Mouse (Mus musculus) macrophage (primary cell): ENCODE measurements around the gene Armc10. TPM values are rescaled to one million over a fixed set of nuclear protein-coding genes. Genes with fewer than 3 reads are reported as not detected.

Experiments
- H3K27ac ChIP-seq: fragments of 350-480 bp; formaldehyde crosslinking; 2 replicates; pipeline ENCODE4 v1.9.0; 2021
- H3K36me3 ChIP-seq: fragments of 350-480 bp; formaldehyde crosslinking; 2 replicates; pipeline ENCODE4 v1.9.0; 2021; ENCODE audit errors: inconsistent target
- H3K4me3 ChIP-seq: fragments of 350-480 bp; formaldehyde crosslinking; 2 replicates; pipeline ENCODE4 v1.9.0; 2021; ENCODE audit errors: inconsistent target
- H3K79me2 ChIP-seq: fragments of 350-480 bp; formaldehyde crosslinking; 2 replicates; pipeline ENCODE4 v1.9.0; 2021; ENCODE audit errors: inconsistent target
- WGBS: methylation state at CpG from one replicate; pipeline ENCODE4 v1.1.7; 2026; ENCODE audit warnings: inconsistent platforms; ENCODE audit not compliant: missing documents; 5-methylcytosine and 5-hydroxymethylcytosine counted together
- polyA plus RNA-seq: library from polyadenylated mRNA; stranded (reverse); fragments of 250-400 nt; gene quantifications from 3 replicates; pipeline ENCODE4 v1.2.4, GENCODE M21; 2018; ENCODE audit warnings: inconsistent platforms

Armc10 gene
- polyA plus RNA-seq, 1 experiment from 2014 or later, result 27.4 TPM

DNA sequence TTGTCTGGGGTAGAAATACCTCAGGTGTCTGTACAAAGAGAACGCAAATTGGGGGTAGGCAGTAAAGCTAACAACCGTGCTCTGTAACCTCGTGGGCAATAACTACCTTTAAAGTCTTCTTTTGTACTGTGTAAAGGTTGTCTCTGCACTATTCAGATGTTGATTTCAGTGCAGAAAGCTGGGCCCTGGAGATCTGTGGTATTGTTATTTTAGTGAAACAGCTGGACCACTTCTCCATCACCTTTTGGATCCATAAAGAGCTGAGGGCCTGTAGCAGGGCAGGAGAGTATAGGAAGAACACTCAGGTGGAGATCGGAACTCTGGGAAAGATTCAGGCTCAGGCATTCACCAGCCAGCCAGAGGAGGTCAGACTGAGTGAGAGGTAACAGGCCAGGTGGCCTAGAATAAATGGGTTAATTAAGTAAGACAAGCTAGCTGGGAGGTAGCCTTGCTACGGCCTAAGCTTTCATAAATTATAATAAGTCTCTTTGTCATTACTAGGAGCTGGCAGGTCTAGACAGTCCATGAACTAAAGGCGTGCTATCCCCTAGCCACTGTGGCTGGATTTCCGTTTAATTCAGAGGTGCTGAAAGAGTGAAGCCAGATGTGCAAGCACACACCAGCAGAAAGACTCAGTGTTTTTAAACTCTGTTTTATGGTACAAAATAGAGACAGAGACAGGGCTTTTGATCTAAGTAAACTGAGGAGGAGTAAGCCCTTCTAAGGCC is 6.4 kb downstream of the Armc10 start:
- H3K27ac ChIP-seq, result no peak overlapping the region
- peaks cover 47% of the 10 kb centered on the region; the same call in 1 of the 2 replicates for H3K36me3 ChIP-seq
- H3K4me3 ChIP-seq, result no peak overlapping the region
- 98% methylated on average over 7 of the region's 7 CpGs for WGBS
- H3K79me2 ChIP-seq, result no peaks in the 10 kb centered on the region; the same call in 1 of the 2 replicates

DNA sequence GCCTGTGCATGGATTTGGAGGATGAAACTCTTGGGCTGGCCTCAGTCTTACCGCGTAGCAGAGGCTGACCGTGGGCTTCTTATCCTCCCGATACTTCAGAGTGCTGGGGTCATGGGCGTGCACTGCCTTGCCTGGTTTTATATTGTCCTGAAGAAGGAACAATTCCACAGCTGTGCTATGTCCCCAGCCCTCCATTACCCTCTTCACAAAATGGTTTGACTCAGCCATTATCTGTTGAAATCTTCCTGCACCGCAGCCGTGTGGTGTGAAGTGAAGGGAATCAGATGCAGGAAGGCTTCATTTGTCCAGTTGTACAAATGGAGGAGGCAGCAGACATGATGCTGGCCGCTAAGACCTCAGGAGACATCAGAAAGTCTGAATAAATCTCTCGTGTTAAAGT is 11.3 kb downstream of the Armc10 start:
- Histone ChIP-seq H3K4me3 (no peak overlapping the region), H3K27ac (no peak overlapping the region), H3K79me2 (no peaks in the 10 kb centered on the region), H3K36me3 (peaks cover 46% of the 10 kb centered on the region; the same call in 1 of the 2 replicates)
- 96% methylated on average over 9 of the region's 9 CpGs for WGBS

DNA sequence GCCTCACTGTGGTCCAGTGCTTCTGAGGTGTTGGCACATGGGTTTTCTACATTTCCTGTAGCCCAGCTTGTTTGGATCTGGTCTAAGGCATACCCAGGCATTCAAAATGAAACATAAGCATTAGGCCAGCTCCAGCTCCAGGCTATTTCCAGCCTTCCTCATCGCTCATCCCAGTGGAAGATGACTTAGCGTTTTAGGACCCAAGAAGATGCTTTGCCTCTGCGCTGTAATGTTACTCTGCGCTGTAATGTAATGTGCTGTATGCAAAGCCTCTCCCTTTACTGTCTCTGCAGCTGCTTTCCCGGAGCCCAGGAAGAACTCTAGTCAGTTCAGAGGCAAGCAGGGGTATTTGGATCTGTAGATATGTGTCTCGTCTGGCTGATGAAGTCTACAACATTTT is 12.4 kb downstream of the Armc10 start:
- 95% methylated on average over 6 of the region's 6 CpGs for WGBS
- no peak overlapping the region for H3K4me3 ChIP-seq
- H3K36me3 ChIP-seq, result peaks cover 34% of the 10 kb centered on the region; the same call in 1 of the 2 replicates
- no peak overlapping the region for H3K27ac ChIP-seq
- H3K79me2 ChIP-seq, result no peaks in the 10 kb centered on the region

DNA sequence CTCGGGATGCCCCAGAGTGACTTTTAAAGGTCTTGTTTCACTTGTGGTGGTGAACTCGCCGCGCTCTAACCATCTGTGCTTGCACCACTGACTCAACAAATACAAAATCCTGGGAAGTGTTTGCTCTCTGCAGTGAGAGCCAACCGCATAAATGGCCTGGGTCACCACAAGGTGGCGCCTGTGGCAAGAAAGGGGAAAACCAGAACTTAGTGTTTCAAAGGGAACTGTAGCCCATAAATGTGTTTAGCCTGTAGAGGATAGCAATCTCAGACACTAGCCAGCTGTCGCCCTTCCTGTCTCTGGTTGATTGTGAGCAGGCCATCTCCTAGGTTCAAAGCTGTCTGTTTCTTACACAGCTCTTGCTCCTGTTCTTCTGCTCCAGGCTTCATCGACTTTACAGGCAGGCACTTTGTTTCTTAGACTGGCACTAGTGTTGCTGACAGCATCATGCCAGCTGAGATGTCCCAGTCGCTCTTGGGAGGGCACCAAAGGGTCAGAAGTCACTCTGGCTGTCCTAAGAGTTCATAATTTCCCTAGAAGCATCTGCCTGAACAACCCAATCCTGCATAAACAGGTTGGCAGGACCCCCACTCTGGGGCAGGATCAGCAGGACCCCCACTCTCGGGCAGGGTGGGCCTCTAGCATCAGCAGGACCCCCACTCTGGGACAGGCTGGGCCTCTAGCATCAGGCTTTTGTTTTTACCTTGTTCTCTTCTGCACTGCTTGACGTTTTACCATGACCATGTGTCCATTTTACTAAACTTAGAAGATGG is 13.2 kb downstream of the Armc10 start:
- Histone ChIP-seq H3K27ac (no peak overlapping the region), H3K79me2 (no peaks in the 10 kb centered on the region), H3K36me3 (peaks cover 28% of the 10 kb centered on the region; the same call in 1 of the 2 replicates), H3K4me3 (no peak overlapping the region)
- 59% methylated on average over 11 of the region's 11 CpGs for WGBS

DNA sequence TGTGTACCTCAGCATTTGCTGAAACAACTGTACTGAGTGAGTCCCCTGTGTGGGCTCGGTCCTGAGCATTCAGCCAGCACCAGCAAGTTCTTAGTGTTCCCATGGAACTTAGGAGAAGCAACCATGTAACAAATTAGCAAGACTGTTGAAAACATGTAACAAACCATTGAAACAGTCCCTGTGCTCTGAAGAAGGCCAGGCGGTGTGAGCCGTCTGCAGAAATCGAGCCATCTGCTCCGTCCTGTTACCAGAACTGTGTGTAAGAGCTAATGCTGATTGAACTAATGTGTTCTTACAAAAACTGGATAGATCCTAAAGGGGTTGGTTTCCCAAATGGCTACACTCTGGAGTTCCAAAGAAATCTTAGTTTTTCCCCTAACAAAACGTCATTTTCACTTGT is 15.2 kb downstream of the Armc10 start:
- Histone ChIP-seq H3K36me3 (peaks cover 27% of the 10 kb centered on the region; the same call in 1 of the 2 replicates), H3K4me3 (no peak overlapping the region), H3K27ac (no peak overlapping the region), H3K79me2 (no peaks in the 10 kb centered on the region)
- WGBS, result 98% methylated on average over 6 of the region's 6 CpGs

DNA sequence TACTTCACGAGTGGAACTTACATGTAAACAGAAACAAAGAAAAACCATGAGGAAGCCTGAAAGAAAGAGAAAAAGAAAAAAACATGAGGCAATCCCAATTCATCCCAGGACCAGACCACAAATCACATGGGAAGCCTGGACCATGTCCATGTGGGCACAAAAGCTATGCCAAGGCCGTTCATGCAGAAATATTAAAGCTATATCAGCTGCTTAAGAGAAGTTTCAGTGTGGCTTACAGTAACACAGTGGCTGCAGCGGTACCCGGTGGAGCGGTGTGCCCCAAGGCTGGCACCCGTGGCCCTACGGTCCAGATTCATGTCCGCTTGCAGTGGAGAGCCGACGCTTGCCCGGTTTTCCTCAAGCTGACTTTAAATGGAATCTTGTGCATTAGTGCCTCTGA is 17.5 kb downstream of the Armc10 start:
- Histone ChIP-seq H3K4me3 (no peak overlapping the region), H3K36me3 (peaks cover 20% of the 10 kb centered on the region; the same call in 1 of the 2 replicates), H3K27ac (no peak overlapping the region), H3K79me2 (no peaks in the 10 kb centered on the region)
- 96% methylated on average over 11 of the region's 11 CpGs for WGBS

DNA sequence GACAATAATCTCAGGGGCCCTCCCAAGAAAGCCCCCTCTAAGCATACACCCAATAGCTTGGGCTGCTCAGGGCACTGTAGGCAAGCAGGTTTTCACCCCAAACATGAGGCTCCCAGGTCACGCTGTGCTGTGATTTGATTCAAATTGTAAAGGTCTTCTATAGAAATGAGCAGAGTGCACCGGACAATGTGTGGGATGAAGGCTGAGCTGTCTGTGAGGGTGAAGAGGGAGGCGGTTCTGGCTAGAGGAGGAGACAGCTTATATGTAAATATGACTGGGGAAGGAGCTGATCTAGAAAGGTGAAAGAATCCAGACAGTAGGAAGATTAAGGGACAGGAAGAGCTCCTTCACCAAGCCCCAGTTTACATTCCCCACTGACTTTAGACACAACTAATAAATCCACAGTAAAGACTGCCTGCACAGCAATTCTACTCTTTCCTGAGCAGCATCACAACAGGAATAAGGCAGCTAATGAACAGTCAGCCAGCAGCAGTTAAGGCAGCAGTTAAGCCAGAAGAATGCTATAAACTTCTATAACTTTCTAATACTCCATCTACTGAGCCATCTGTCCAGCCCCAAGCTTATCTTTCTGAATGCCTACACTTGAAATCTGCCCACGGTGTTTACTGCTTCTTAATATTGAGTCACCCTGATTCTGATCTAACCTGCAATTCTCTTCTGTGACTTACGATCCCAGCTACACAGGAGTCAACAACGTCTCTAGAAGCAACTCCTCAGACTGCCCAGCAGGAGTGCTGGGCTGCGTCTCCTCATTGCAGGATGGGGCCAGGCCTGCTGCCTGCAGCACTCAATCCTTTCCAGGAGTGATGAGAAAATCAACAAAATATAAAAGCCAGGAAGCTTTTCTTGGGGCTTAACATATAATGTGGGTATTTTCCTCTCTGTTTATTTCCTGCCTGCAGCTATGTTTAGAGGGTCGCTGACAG is 21.9 kb downstream of the Armc10 start:
- Histone ChIP-seq H3K27ac (no peak overlapping the region), H3K79me2 (no peaks in the 10 kb centered on the region), H3K36me3 (no peaks in the 10 kb centered on the region), H3K4me3 (no peak overlapping the region)
- WGBS, result 95% methylated on average over 8 of the region's 8 CpGs

DNA sequence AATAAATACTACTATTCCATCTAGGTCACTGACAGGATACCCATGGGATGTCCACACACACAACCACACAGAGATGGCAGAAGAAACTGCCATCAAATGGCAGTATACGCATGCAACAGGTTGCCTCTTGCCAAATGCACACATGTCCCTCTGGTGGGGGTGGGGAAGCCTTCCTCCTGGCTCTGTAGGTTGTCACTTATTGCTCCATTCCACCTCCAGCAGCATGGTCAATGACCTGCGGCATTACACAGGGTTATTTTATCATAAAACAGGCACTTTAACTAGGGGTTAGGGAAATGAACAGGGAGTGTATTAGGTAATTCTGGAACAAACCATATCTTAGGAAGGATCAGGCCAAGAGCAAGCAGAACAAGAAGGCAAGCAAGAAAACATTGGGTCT is 23.7 kb downstream of the Armc10 start:
- Histone ChIP-seq H3K79me2 (no peaks in the 10 kb centered on the region), H3K4me3 (no peak overlapping the region), H3K27ac (no peak overlapping the region), H3K36me3 (no peaks in the 10 kb centered on the region)
- WGBS, result 95% methylated on average over 2 of the region's 2 CpGs

DNA sequence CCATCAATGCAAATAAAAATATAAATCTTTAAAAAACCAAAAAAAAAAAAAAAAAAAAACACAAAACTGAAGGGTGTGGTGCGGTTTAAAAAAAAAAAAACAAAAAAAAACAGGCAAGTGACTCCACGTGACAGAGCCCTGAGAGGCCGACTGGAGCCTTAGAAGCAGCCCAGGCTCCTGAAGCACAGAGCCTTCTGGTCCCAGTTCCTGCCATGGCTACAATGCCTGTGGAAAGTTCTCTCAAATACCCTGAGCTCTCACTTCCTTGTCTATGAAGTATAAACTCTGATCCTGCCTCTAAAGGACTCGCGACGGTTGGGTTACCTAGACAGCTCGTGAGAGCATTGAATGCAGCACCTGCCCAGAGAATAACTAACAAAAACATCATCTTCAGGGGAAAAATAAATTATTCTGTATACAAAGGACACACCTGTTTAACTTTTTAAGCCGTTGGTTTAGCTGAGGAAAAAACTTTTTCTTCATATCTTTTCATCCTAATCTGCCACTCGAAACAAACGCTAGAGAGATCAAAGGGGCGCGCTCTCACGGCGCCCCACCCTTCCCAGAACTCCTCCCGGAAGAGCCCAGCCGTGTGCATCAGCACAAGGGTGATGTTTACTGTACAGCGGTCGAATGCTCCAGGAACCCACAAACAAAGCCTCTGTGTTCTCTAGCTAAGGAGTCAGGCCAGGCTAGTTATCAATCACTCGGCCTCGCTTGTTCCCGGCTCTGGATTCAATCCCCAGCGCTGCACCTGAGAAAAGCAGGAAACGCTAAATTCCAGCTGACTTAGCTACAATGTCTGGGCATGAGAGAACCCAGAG is 27.4 kb downstream of the Armc10 start:
- no peak overlapping the region for H3K27ac ChIP-seq
- H3K4me3 ChIP-seq, result no peak overlapping the region
- 64% methylated on average over 22 of the region's 23 CpGs for WGBS
- H3K79me2 ChIP-seq, result no peaks in the 10 kb centered on the region
- H3K36me3 ChIP-seq, result no peaks in the 10 kb centered on the region

DNA sequence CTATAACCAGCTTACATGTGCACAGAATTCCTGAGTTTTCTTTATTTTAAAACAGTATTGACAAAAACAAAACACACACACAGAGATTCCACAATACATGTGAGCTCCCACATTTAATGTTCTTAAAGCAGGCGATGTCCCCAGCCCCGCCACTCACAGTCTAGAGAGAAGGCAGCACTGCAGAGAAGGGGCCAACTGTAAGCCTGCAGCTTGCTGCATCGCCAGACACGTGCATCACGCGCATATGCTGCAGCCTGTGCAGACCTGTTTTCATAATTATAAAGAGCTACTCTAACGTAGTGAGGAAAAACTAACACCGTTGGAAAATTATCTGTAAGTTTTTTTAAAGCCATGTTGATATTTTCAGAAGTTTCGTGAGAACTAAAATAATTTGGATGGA is 28.1 kb downstream of the Armc10 start:
- over 99% methylated on average over 9 of the region's 9 CpGs for WGBS
- Histone ChIP-seq H3K4me3 (no peak overlapping the region), H3K79me2 (no peaks in the 10 kb centered on the region), H3K36me3 (no peaks in the 10 kb centered on the region), H3K27ac (no peak overlapping the region)

DNA sequence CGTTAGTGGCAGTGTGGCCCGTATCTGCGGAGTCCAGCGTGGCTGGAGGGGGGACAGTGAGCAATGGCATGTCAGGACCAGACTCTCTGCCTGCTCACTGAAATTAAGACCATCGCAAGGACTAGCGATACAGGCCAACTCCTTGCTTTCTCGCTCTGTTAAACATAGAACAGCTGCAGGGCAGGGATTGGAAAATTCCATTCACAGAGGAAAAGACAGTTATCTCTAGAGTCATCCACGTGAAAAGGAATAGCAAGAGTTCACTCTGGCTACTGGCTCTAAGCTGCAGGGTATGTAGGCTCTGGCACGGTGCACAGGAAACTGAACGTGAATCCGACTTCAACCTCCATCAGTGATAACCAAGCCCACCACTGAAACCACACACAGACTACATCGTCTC is 29.4 kb downstream of the Armc10 start:
- Histone ChIP-seq H3K4me3 (no peak overlapping the region), H3K27ac (no peak overlapping the region), H3K36me3 (no peaks in the 10 kb centered on the region), H3K79me2 (no peaks in the 10 kb centered on the region)
- 95% methylated on average over 12 of the region's 12 CpGs for WGBS

DNA sequence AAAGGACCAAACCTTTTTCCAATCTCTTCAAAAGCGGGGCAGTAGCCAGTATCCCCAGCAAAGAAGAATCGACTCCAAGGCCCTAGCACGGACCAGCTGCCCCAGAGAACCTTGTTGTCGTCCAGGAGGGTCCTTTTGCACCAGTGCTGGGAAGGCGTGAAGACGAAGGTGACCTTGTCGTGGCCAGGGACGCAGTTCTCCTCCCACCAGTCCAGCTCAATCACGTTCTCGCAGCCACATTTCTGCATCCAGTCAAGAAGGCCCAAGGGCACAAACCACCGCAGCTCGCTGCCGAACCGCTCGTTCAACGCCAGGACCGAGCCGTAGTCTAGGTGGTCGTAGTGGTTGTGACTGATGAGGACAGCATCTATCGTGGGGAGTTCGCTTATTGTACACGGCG is 29.9 kb downstream of the Armc10 start:
- Histone ChIP-seq H3K36me3 (no peaks in the 10 kb centered on the region), H3K79me2 (no peaks in the 10 kb centered on the region), H3K27ac (no peak overlapping the region), H3K4me3 (no peak overlapping the region)
- WGBS, result 96% methylated on average over 20 of the region's 23 CpGs

DNA sequence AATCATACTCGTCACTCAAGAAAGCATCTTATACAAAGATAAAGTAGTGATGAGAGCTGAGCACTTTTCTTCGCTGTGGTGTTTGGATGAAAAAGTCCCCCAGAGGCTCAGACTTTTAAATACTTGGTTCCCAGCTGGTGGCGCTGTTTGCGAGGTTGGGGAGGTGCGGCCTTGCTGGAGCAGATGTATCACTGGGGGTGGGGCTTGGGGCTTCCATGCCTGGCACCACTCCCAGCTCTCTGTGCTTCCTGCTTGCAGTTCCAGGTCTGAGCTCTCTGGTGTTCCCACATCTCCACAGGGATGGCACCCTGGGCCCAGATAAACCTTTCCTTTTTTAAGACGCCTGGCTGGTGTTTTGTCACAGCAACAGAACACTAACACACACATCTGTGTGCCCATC is 32.3 kb downstream of the Armc10 start:
- no peaks in the 10 kb centered on the region for H3K36me3 ChIP-seq
- H3K4me3 ChIP-seq, result no peak overlapping the region
- no peaks in the 10 kb centered on the region for H3K79me2 ChIP-seq
- H3K27ac ChIP-seq, result no peak overlapping the region
- WGBS, result 90% methylated on average over 6 of the region's 6 CpGs

DNA sequence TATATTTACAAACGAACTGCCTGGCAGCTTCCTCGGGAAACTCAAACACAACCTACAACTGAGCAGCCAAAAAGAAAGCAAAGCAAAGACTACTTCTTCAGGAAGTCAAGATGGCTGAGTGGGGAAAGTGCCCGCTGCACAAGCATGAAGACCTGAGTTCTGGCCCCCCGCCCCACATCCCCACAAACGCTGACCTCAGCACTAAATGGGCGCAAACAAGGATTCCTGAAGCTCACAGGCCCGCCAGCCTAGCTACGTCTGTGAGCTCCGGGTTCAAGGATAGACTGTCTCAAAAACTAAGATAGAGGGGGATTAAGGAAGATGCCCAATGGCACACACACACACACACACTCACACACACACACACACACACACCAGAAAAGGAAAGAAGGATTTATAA is 32.8 kb downstream of the Armc10 start:
- H3K27ac ChIP-seq, result no peak overlapping the region
- no peaks in the 10 kb centered on the region for H3K79me2 ChIP-seq
- H3K36me3 ChIP-seq, result no peaks in the 10 kb centered on the region
- 97% methylated on average over 9 of the region's 9 CpGs for whole genome bisulfite sequencing
- H3K4me3 ChIP-seq, result no peak overlapping the region
